Comparison of ENCODE assay signal across 21 mouse cellular contexts in genomic region chr11:60143086-60143485, GRCm38 (mm10). TPM values are rescaled to one million over a fixed set of nuclear protein-coding genes. Genes with fewer than 3 reads are reported as not detected.
A peak's percentile ranks its signal among the peaks of the same experiment; 100 is the strongest.
DNase-seq lines count a peak whose midpoint lies in the region; ATAC-seq and TF ChIP-seq lines count a peak whose summit lies in the region.
"Had no signal": no experiment of that assay in that cellular context is flagged by ENCODE, and none has a peak within 500 bp of the region (broad histone marks: within the 10 kb centered on the region; RNA-seq: fewer than 3 reads in every experiment).

No protein-coding gene starts in this region.

- no peak overlapping the region for H3K4me3 ChIP-seq in heart, embryonic 13.5 days
- H3K4me3 ChIP-seq in heart, adult 2 months: no peak overlapping the region
- no peak overlapping the region for H3K4me3 ChIP-seq in midbrain, embryonic 14.5 days (replicated peaks; ENCODE audit: low read depth, low read length)
- H3K4me3 ChIP-seq in midbrain, embryonic 16.5 days (ENCODE audit: low read depth, low read length): no peak overlapping the region
- no peak overlapping the region for H3K4me3 ChIP-seq in forebrain, embryonic 15.5 days
- H3K4me3 ChIP-seq: kidney, embryonic 15.5 days; lung, embryonic 15.5 days; midbrain, embryonic 12.5 days had no signal

- DNase-seq in heart, adult 2 months: no peak
- no peak for DNase-seq in midbrain, embryonic 14.5 days
- no peak for DNase-seq in frontal cortex, postnatal 36 days (ENCODE audit: low spot score in 2 of 2)
- DNase-seq in ovary, postnatal 10 days (ENCODE audit: low spot score): no peak
- DNase-seq: cerebellum, adult 9-10 months; gastrocnemius, postnatal 10 days; heart, adult 18-20 months; right cerebral cortex, postnatal 14 days; spleen, adult 18-20 months; thymus, postnatal 4 days had no signal

- ATAC-seq in heart, embryonic 13.5 days (ENCODE audit: extremely low read depth, insufficient number of reproducible peaks, low FRiP score, low TSS enrichment): no peak
- ATAC-seq in midbrain, embryonic 14.5 days (ENCODE audit: low FRiP score, low TSS enrichment): no peak
- no peak for ATAC-seq in midbrain, embryonic 16.5 days
- no peak for ATAC-seq in forebrain, embryonic 15.5 days (replicated peaks)
- ATAC-seq: intestine, embryonic 16.5 days had no signal

- intact Hi-C loops in heart, adult 2 months (cut with DNase I): loop anchor here (5.0 kb wide), 1 partner anchor 36 kb away; the partner anchor contains the start of gene Rai1

- H3K4me2 ChIP-seq in heart, embryonic 13.5 days: no peak overlapping the region
- peak overlapping the region; percentile 82 for H3K4me2 ChIP-seq in midbrain, embryonic 14.5 days (ENCODE audit: low read length)
- H3K4me2 ChIP-seq in midbrain, embryonic 16.5 days (ENCODE audit: low read length): no peak overlapping the region
- no peak overlapping the region for H3K4me2 ChIP-seq in forebrain, embryonic 15.5 days (replicated peaks)
- H3K4me2 ChIP-seq: kidney, embryonic 15.5 days; lung, embryonic 15.5 days had no signal

- H3K4me1 ChIP-seq in heart, embryonic 13.5 days: peaks cover 87% of the 10 kb centered on the region
- peaks cover 9% of the 10 kb centered on the region for H3K4me1 ChIP-seq in heart, adult 2 months (ENCODE audit: control insufficient read depth, insufficient read depth, low read length)
- peaks cover 56% of the 10 kb centered on the region for H3K4me1 ChIP-seq in midbrain, embryonic 14.5 days (ENCODE audit: control insufficient read depth, insufficient read depth, low read length)
- peaks cover 58% of the 10 kb centered on the region for H3K4me1 ChIP-seq in midbrain, embryonic 16.5 days (ENCODE audit: control insufficient read depth, insufficient read depth, low read length)
- H3K4me1 ChIP-seq in forebrain, embryonic 15.5 days: peaks cover 59% of the 10 kb centered on the region

- 63% methylated on average over 4 of the region's 4 CpGs for WGBS in heart, embryonic 13.5 days
- 52% methylated on average over 4 of the region's 4 CpGs for WGBS in heart, adult 2 months
- 91% methylated on average over 4 of the region's 4 CpGs for WGBS in midbrain, embryonic 14.5 days
- WGBS in midbrain, embryonic 16.5 days: 79% methylated on average over 4 of the region's 4 CpGs
- WGBS in forebrain, embryonic 15.5 days: 81% methylated on average over 4 of the region's 4 CpGs

- no peaks in the 10 kb centered on the region for H3K27me3 ChIP-seq in heart, embryonic 13.5 days (replicated peaks)
- H3K27me3 ChIP-seq in heart, adult 2 months (ENCODE audit: control insufficient read depth, insufficient read depth, low read length): no peaks in the 10 kb centered on the region
- H3K27me3 ChIP-seq in midbrain, embryonic 14.5 days (ENCODE audit: control insufficient read depth, insufficient read depth, low read length): no peaks in the 10 kb centered on the region
- no peaks in the 10 kb centered on the region for H3K27me3 ChIP-seq in midbrain, embryonic 16.5 days (ENCODE audit: control insufficient read depth, insufficient read depth, low read depth, low read length)
- H3K27me3 ChIP-seq in forebrain, embryonic 15.5 days: no peaks in the 10 kb centered on the region
- H3K27me3 ChIP-seq: kidney, embryonic 15.5 days; limb, embryonic 12.5 days; lung, embryonic 15.5 days; midbrain, embryonic 12.5 days had no signal

- H3K9ac ChIP-seq in heart, embryonic 13.5 days: no peak overlapping the region
- H3K9ac ChIP-seq in heart, adult 2 months (ENCODE audit: low read depth, low read length): no peak overlapping the region
- H3K9ac ChIP-seq in midbrain, embryonic 14.5 days (replicated peaks; ENCODE audit: low read length): no peak overlapping the region
- no peak overlapping the region for H3K9ac ChIP-seq in midbrain, embryonic 16.5 days (ENCODE audit: low read depth, low read length)
- 0 out of 2 replicates have a peak overlapping the region, but pooled peaks have one; percentile 8 for H3K9ac ChIP-seq in forebrain, embryonic 15.5 days (replicated peaks)
- H3K9ac ChIP-seq: kidney, embryonic 15.5 days; limb, embryonic 12.5 days; liver, embryonic 14.5 days; lung, embryonic 15.5 days had no signal

- no peak for TF ChIP-seq CTCF in heart, adult 2 months (IDR thresholded peaks at IDR 0.05)

- no peaks in the 10 kb centered on the region; the same call in 1 of the 2 replicates for H3K79me2 ChIP-seq in heart, adult 2 months (replicated peaks; ENCODE audit: control insufficient read depth, insufficient read depth, low read length)

- no peaks in the 10 kb centered on the region for H3K9me3 ChIP-seq in heart, embryonic 13.5 days
- no peaks in the 10 kb centered on the region for H3K9me3 ChIP-seq in midbrain, embryonic 14.5 days (ENCODE audit: control insufficient read depth, low read length)
- H3K9me3 ChIP-seq in midbrain, embryonic 16.5 days (replicated peaks; ENCODE audit: control insufficient read depth, low read length, poor library complexity, severe bottlenecking): no peaks in the 10 kb centered on the region
- no peaks in the 10 kb centered on the region for H3K9me3 ChIP-seq in forebrain, embryonic 15.5 days
- H3K9me3 ChIP-seq: embryonic facial prominence, embryonic 10.5 days; kidney, embryonic 15.5 days; limb, embryonic 12.5 days; lung, embryonic 15.5 days; midbrain, embryonic 12.5 days had no signal

- H3K27ac ChIP-seq in heart, embryonic 13.5 days (replicated peaks): 0 out of 2 replicates have a peak overlapping the region, but pooled peaks have one; percentile 9
- no peak overlapping the region for H3K27ac ChIP-seq in heart, adult 2 months
- H3K27ac ChIP-seq in midbrain, embryonic 14.5 days (replicated peaks; ENCODE audit: low read depth, low read length): no peak overlapping the region
- H3K27ac ChIP-seq in midbrain, embryonic 16.5 days (ENCODE audit: low read length): no peak overlapping the region
- no peak overlapping the region for H3K27ac ChIP-seq in forebrain, embryonic 15.5 days (replicated peaks)
- H3K27ac ChIP-seq: embryonic facial prominence, embryonic 10.5 days; kidney, embryonic 15.5 days; limb, embryonic 12.5 days; liver, embryonic 14.5 days; lung, embryonic 15.5 days; macrophage; midbrain, embryonic 12.5 days had no signal

- TF ChIP-seq EP300 in heart, adult 2 months (IDR thresholded peaks at IDR 0.05; ENCODE audit: insufficient read depth, low read depth, low read length): no peak

- H3K36me3 ChIP-seq in heart, embryonic 13.5 days: peaks cover 41% of the 10 kb centered on the region
- H3K36me3 ChIP-seq in heart, adult 2 months (ENCODE audit: control insufficient read depth, insufficient read depth, low read length): no peaks in the 10 kb centered on the region
- H3K36me3 ChIP-seq in midbrain, embryonic 14.5 days (ENCODE audit: control insufficient read depth, insufficient read depth, low read length): peaks cover 28% of the 10 kb centered on the region
- no peaks in the 10 kb centered on the region for H3K36me3 ChIP-seq in midbrain, embryonic 16.5 days (ENCODE audit: control insufficient read depth, insufficient read depth, low read length)
- H3K36me3 ChIP-seq in forebrain, embryonic 15.5 days: peaks cover 20% of the 10 kb centered on the region; the same call in 1 of the 2 replicates

- TF ChIP-seq POLR2A in heart, adult 2 months (IDR thresholded peaks at IDR 0.05; ENCODE audit: insufficient read depth, low read depth, low read length): no peak

RNA-seq across cellular contexts. Expression of gene Rai1, which starts 38.3 kb away (rescaled TPM):
- polyA plus RNA-seq in heart, embryonic 13.5 days (2015; fragmentation: Nextera tagmentation; extraction: Ambion mirVana): 16.1 and 18.2 TPM in 2 replicates
- 10 to 100 TPM; 21.8 to 26.5 TPM for total RNA-seq in heart, adult 2 months (2021)
- 15.8 and 20.0 TPM in 2 replicates for polyA plus RNA-seq in heart, adult 2 months (2012; rRNA removed)
- 37.7 and 39.9 TPM in 2 replicates for polyA plus RNA-seq in midbrain, embryonic 14.5 days (2014; fragmentation: Nextera tagmentation; extraction: Ambion mirVana)
- 25.0 and 26.5 TPM in 2 replicates for polyA plus RNA-seq in midbrain, embryonic 16.5 days (2015; fragmentation: Nextera tagmentation; extraction: Ambion mirVana)
- polyA plus RNA-seq in forebrain, embryonic 15.5 days (2015; fragmentation: Nextera tagmentation; extraction: Ambion mirVana): 31.9 and 34.2 TPM in 2 replicates
